Mouse (Mus musculus) cerebellum, adult 2 months (tissue): ENCODE measurements around the gene Dnaaf2.

Source experiments
- CTCF ChIP-seq: fragments of 200-500 bp; IDR thresholded peaks from 2 replicates; pipeline ENCODE4 v1.5.1; 2011; ENCODE audit warnings: low read depth, mild to moderate bottlenecking, control low read depth, low read length, moderate library complexity, borderline replicate concordance; ENCODE audit not compliant: insufficient read depth
- POLR2A ChIP-seq: fragments of 200-500 bp; IDR thresholded peaks from 2 replicates; pipeline ENCODE4 v1.6.1; 2011; ENCODE audit warnings: low read length, control low read depth, borderline replicate concordance; ENCODE audit not compliant: insufficient read depth

- TF ChIP-seq CTCF (no peak), POLR2A (no peak)
These were observed 15.1 kb upstream of the Dnaaf2 start for GRCm38 (mm10) chr12:69213186-69213777.
